Mouse (Mus musculus): ENCODE measurements around the gene Kdm7a. TPM values are rescaled to one million over a fixed set of nuclear protein-coding genes. Genes with fewer than 3 reads are reported as not detected.

Kdm7a gene
- polyA plus RNA-seq, 1 experiment = 0.55 TPM

GRCm38 (mm10) chr6:39222487-39222886, 15.9 kb upstream of the Kdm7a start:
- no peak for TF ChIP-seq GATA1 (IDR thresholded peaks at IDR 0.05; ENCODE audit: low read length)

- TF ChIP-seq GATA1 (IDR thresholded peaks at IDR 0.05; ENCODE audit: low read length) = no peak
Observed at GRCm38 (mm10) chr6:39217961-39218360, 11.4 kb upstream of the Kdm7a start.

GRCm38 (mm10) chr6:39217138-39217537, 10.5 kb upstream of the Kdm7a start:
- TF ChIP-seq GATA1 (IDR thresholded peaks at IDR 0.05; ENCODE audit: low read length) = no peak

GRCm38 (mm10) chr6:39214949-39215606, 8.5 kb upstream of the Kdm7a start:
- no peak for TF ChIP-seq GATA1 (IDR thresholded peaks at IDR 0.05; ENCODE audit: low read length)

- no peak for TF ChIP-seq GATA1 (IDR thresholded peaks at IDR 0.05; ENCODE audit: low read length)
Observed at GRCm38 (mm10) chr6:39209677-39210076, 3.1 kb upstream of the Kdm7a start.

GRCm38 (mm10) chr6:39208181-39208580, 1.6 kb upstream of the Kdm7a start:
- no peak for TF ChIP-seq GATA1 (IDR thresholded peaks at IDR 0.05; ENCODE audit: low read length)

GRCm38 (mm10) chr6:39205650-39206580, 674 bp downstream of the Kdm7a start:
- TF ChIP-seq GATA1 (IDR thresholded peaks at IDR 0.05; ENCODE audit: low read length) = no peak

- TF ChIP-seq GATA1 (IDR thresholded peaks at IDR 0.05; ENCODE audit: low read length) = no peak
Observed at GRCm38 (mm10) chr6:39205064-39205649, 1.4 kb downstream of the Kdm7a start.

- no peak for TF ChIP-seq GATA1 (IDR thresholded peaks at IDR 0.05; ENCODE audit: low read length)
Observed at GRCm38 (mm10) chr6:39204444-39204843, 2.1 kb downstream of the Kdm7a start.

GRCm38 (mm10) chr6:39203236-39203635, 3.4 kb downstream of the Kdm7a start:
- TF ChIP-seq GATA1 (IDR thresholded peaks at IDR 0.05; ENCODE audit: low read length) = no peak

- TF ChIP-seq GATA1 (IDR thresholded peaks at IDR 0.05; ENCODE audit: low read length) = no peak
Observed at GRCm38 (mm10) chr6:39193006-39193405, 13.6 kb downstream of the Kdm7a start.

GRCm38 (mm10) chr6:39191518-39191917, 15.1 kb downstream of the Kdm7a start:
- no peak for TF ChIP-seq GATA1 (IDR thresholded peaks at IDR 0.05; ENCODE audit: low read length)

GRCm38 (mm10) chr6:39187227-39187626, 19.4 kb downstream of the Kdm7a start:
- TF ChIP-seq GATA1 (IDR thresholded peaks at IDR 0.05; ENCODE audit: low read length) = no peak

GRCm38 (mm10) chr6:39169089-39169488, 37.5 kb downstream of the Kdm7a start:
- no peak for TF ChIP-seq GATA1 (IDR thresholded peaks at IDR 0.05; ENCODE audit: low read length)

- no peak for TF ChIP-seq GATA1 (IDR thresholded peaks at IDR 0.05; ENCODE audit: low read length)
Observed at GRCm38 (mm10) chr6:39164891-39165290, 41.7 kb downstream of the Kdm7a start.

GRCm38 (mm10) chr6:39161975-39162374, 44.6 kb downstream of the Kdm7a start:
- no peak for TF ChIP-seq GATA1 (IDR thresholded peaks at IDR 0.05; ENCODE audit: low read length)
